Mouse (Mus musculus): ENCODE results near the gene Gadd45gip1.
"Not testable (repeated sequence)": the region's sequence is repeated elsewhere in the genome, so short reads cannot be mapped to it uniquely, and the experiment has no call there.

The Gadd45gip1 gene

GRCm38 (mm10) chr8:84825636-84826035 is 5.7 kb upstream of the Gadd45gip1 start:
- in situ Hi-C loops (cut with MboI; ENCODE audit: low sequenced_read_pairs), result no loop called here

GRCm38 (mm10) chr8:84826518-84826917 is 4.8 kb upstream of the Gadd45gip1 start:
- in situ Hi-C loops (cut with MboI; ENCODE audit: low sequenced_read_pairs), result not testable (repeated sequence)

- in situ Hi-C loops (cut with MboI; ENCODE audit: low sequenced_read_pairs), result no loop called here
These were observed 854 bp downstream of the Gadd45gip1 start for GRCm38 (mm10) chr8:84832034-84832717.

GRCm38 (mm10) chr8:84832759-84833742 is 1.7 kb downstream of the Gadd45gip1 start:
- in situ Hi-C loops (cut with MboI; ENCODE audit: low sequenced_read_pairs), result no loop called here

GRCm38 (mm10) chr8:84834002-84834865 is 2.9 kb downstream of the Gadd45gip1 start:
- in situ Hi-C loops (cut with MboI; ENCODE audit: low sequenced_read_pairs), result no loop called here

GRCm38 (mm10) chr8:84834866-84835855 is 3.8 kb downstream of the Gadd45gip1 start:
- in situ Hi-C loops (cut with MboI; ENCODE audit: low sequenced_read_pairs), result no loop called here

- in situ Hi-C loops (cut with MboI; ENCODE audit: low sequenced_read_pairs), result no loop called here
These were observed 6.0 kb downstream of the Gadd45gip1 start for GRCm38 (mm10) chr8:84837149-84837911.

GRCm38 (mm10) chr8:84837912-84838470 is 6.7 kb downstream of the Gadd45gip1 start:
- in situ Hi-C loops (cut with MboI; ENCODE audit: low sequenced_read_pairs), result no loop called here

GRCm38 (mm10) chr8:84838513-84838912 is 7.2 kb downstream of the Gadd45gip1 start:
- in situ Hi-C loops (cut with MboI; ENCODE audit: low sequenced_read_pairs), result no loop called here

- in situ Hi-C loops (cut with MboI; ENCODE audit: low sequenced_read_pairs), result no loop called here
These were observed 8.1 kb downstream of the Gadd45gip1 start for GRCm38 (mm10) chr8:84839411-84839810.

GRCm38 (mm10) chr8:84839875-84840247 is 8.5 kb downstream of the Gadd45gip1 start:
- in situ Hi-C loops (cut with MboI; ENCODE audit: low sequenced_read_pairs), result no loop called here

- in situ Hi-C loops (cut with MboI; ENCODE audit: low sequenced_read_pairs), result no loop called here
These were observed 9.1 kb downstream of the Gadd45gip1 start, which contains the start of gene Rad23a for GRCm38 (mm10) chr8:84840248-84840999. TSS of gene Rad23a (minus strand) at chr8:84840665.

- in situ Hi-C loops (cut with MboI; ENCODE audit: low sequenced_read_pairs), result no loop called here
These were observed 10.2 kb downstream of the Gadd45gip1 start for GRCm38 (mm10) chr8:84841514-84841913.

GRCm38 (mm10) chr8:84844397-84845070 is 13.2 kb downstream of the Gadd45gip1 start:
- in situ Hi-C loops (cut with MboI; ENCODE audit: low sequenced_read_pairs), result no loop called here

GRCm38 (mm10) chr8:84845355-84846093 is 14.2 kb downstream of the Gadd45gip1 start:
- in situ Hi-C loops (cut with MboI; ENCODE audit: low sequenced_read_pairs), result no loop called here

GRCm38 (mm10) chr8:84846094-84846721 is 14.9 kb downstream of the Gadd45gip1 start:
- in situ Hi-C loops (cut with MboI; ENCODE audit: low sequenced_read_pairs), result no loop called here

Measured in CH12F3 (cell line).